Mouse (Mus musculus): ENCODE results near the gene Fzd10. TPM values are rescaled to one million over a fixed set of nuclear protein-coding genes. Genes with fewer than 3 reads are reported as not detected.

Gene Fzd10
- polyA plus RNA-seq, 1 experiment from 2014 or later, result 2.5 TPM

Other genes starting within 250 kb of the Fzd10 start
- 0.19 and 0.31 TPM in 2 replicates for gene Tmem132d, start 167.8 kb upstream of the Fzd10 start, polyA plus RNA-seq (2015; fragmentation: Nextera tagmentation; extraction: Ambion mirVana)
- gene Piwil1, start 101.7 kb downstream of the Fzd10 start, polyA plus RNA-seq (2015; fragmentation: Nextera tagmentation; extraction: Ambion mirVana), result 0.05 TPM in 1 of 2 replicates, not detected in the other